8 mouse cellular contexts compared by ENCODE assay signal in the genomic region with DNA sequence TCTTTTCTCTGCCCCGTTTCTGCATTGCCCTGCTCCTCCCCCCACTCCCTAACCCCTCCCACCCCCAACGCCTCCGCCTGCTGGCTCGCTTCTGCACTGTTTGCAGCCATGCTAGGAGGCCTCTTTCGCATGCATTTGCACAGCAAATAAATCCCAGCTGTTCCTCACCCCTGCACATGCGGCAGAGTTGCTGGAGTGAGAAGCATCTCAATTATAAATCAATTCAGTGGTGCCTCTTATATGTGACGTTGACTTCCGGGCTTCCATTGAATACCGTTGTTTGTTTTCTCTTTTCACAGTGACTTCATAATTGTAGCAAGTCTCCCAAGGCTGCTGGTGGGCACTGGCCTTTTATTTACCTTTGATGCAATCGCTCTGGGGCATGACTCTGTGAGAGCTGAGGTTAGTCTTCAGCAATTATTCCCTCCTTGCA.
A peak's percentile ranks its signal among the peaks of the same experiment; 100 is the strongest.
DNase-seq lines count a peak whose midpoint lies in the region; ATAC-seq lines count a peak whose summit lies in the region.

No protein-coding gene starts in this region.

- H3K4me1 ChIP-seq in embryonic facial prominence, embryonic 15.5 days = peaks cover 13% of the 10 kb centered on the region
- H3K4me1 ChIP-seq in intestine, embryonic 14.5 days (replicated peaks; ENCODE audit: control insufficient read depth, insufficient read depth, low read length) = 0 out of 2 replicates have a peak, but pooled peaks cover 12% of the 10 kb centered on the region

- no peaks in the 10 kb centered on the region for H3K9me3 ChIP-seq in embryonic facial prominence, embryonic 15.5 days (replicated peaks)
- H3K9me3 ChIP-seq in intestine, embryonic 14.5 days (ENCODE audit: control insufficient read depth, low read length) = no peaks in the 10 kb centered on the region

- ATAC-seq in embryonic facial prominence, embryonic 15.5 days (ENCODE audit: insufficient number of reproducible peaks, low FRiP score, low TSS enrichment, low read depth) = peak; percentile 87
- peak; percentile 69 for ATAC-seq in intestine, embryonic 14.5 days (replicated peaks; ENCODE audit: low FRiP score, low TSS enrichment, low read depth)

- no peaks in the 10 kb centered on the region for H3K27me3 ChIP-seq in embryonic facial prominence, embryonic 15.5 days
- H3K27me3 ChIP-seq in intestine, embryonic 14.5 days (replicated peaks; ENCODE audit: control insufficient read depth, insufficient read depth, low read length) = no peaks in the 10 kb centered on the region

- H3K9ac ChIP-seq in embryonic facial prominence, embryonic 15.5 days = no peak overlapping the region
- H3K9ac ChIP-seq in intestine, embryonic 14.5 days (ENCODE audit: low read length) = no peak overlapping the region

- peak overlapping the region; percentile 68 for H3K27ac ChIP-seq in embryonic facial prominence, embryonic 15.5 days (replicated peaks)
- H3K27ac ChIP-seq in intestine, embryonic 14.5 days (ENCODE audit: low read depth) = peak overlapping the region; percentile 47; the same call in 1 of the 2 replicates

- WGBS in embryonic facial prominence, embryonic 15.5 days = under 1% methylated on average over 10 of the region's 10 CpGs
- 2% methylated on average over 10 of the region's 10 CpGs for WGBS in intestine, embryonic 14.5 days

- peak overlapping the region; percentile 10; the same call in 1 of the 2 replicates for H3K4me3 ChIP-seq in embryonic facial prominence, embryonic 15.5 days (replicated peaks)
- no peak overlapping the region for H3K4me3 ChIP-seq in intestine, embryonic 14.5 days (ENCODE audit: low read depth, low read length)

- H3K4me2 ChIP-seq in embryonic facial prominence, embryonic 15.5 days (replicated peaks) = peak overlapping the region; percentile 36
- peak overlapping the region; percentile 32 for H3K4me2 ChIP-seq in intestine, embryonic 14.5 days (ENCODE audit: low read length)

- DNase-seq in testis, postnatal 10 days (ENCODE audit: low spot score) = peak; percentile 54
- no peak for DNase-seq in testis, postnatal 14 days (ENCODE audit: low spot score)
- no peak for DNase-seq in intestine, embryonic 14.5 days (ENCODE audit: low spot score)
- DNase-seq in lung, adult 18-20 months = peak; percentile 10 to 21
- DNase-seq in retina, postnatal 1 day = peak; percentile 64
- DNase-seq in layer of hippocampus, postnatal 25 days (ENCODE audit: extremely low spot score in 1 of 2, low spot score in 1 of 2) = no peak
- no peak for DNase-seq in right cerebral cortex, postnatal 36 days (ENCODE audit: low spot score in 2 of 2)

- H3K36me3 ChIP-seq in embryonic facial prominence, embryonic 15.5 days = no peaks in the 10 kb centered on the region
- H3K36me3 ChIP-seq in intestine, embryonic 14.5 days (ENCODE audit: control insufficient read depth, insufficient read depth, low read length) = no peaks in the 10 kb centered on the region

Comparison
In these comparisons a context has a peak if more than half of its experiments do, and no peak if none do; other contexts are left out.
1. DNase-seq: peak in testis, postnatal 10 days (single experiment), lung, adult 18-20 months (2 of 2) and retina, postnatal 1 day (single experiment); none in testis, postnatal 14 days (single experiment), intestine, embryonic 14.5 days (single experiment), layer of hippocampus, postnatal 25 days (0 of 2) and right cerebral cortex, postnatal 36 days (0 of 2).